Mouse (Mus musculus): ENCODE measurements around the gene Pnkp. TPM values are rescaled to one million over a fixed set of nuclear protein-coding genes. Genes with fewer than 3 reads are reported as not detected.
A peak's percentile ranks its signal among the peaks of the same experiment; 100 is the strongest.

Pnkp gene
- polyA plus RNA-seq, 1 experiment from 2014 or later, result 23.3 TPM

- no peaks in the 10 kb centered on the region for H3K9me3 ChIP-seq (replicated peaks)
- 85% methylated on average over 11 of the region's 11 CpGs for WGBS
- ATAC-seq (ENCODE audit: insufficient number of reproducible peaks, low FRiP score), result no peak
- H3K4me3 ChIP-seq, result no peak overlapping the region
- peak overlapping the region; percentile 58; the same call in 1 of the 2 replicates for H3K27ac ChIP-seq (ENCODE audit: poor library complexity, severe bottlenecking)
- H3K36me3 ChIP-seq, result peaks cover 52% of the 10 kb centered on the region
- H3K27me3 ChIP-seq (replicated peaks), result no peaks in the 10 kb centered on the region
- H3K9ac ChIP-seq, result 0 out of 2 replicates have a peak overlapping the region, but pooled peaks have one; percentile 24
- no peak overlapping the region for H3K4me2 ChIP-seq
- H3K4me1 ChIP-seq (replicated peaks), result peaks cover 60% of the 10 kb centered on the region
Measured at GRCm38 (mm10) chr7:44863982-44864494, 7.1 kb downstream of the Pnkp start.

GRCm38 (mm10) chr7:44864595-44865542 is 7.9 kb downstream of the Pnkp start:
- Histone ChIP-seq H3K4me2 (peak overlapping the region; percentile 90), H3K27me3 (replicated peaks) (no peaks in the 10 kb centered on the region), H3K9me3 (replicated peaks) (no peaks in the 10 kb centered on the region), H3K4me1 (replicated peaks) (peaks cover 60% of the 10 kb centered on the region), H3K4me3 (no peak overlapping the region), H3K9ac (peak overlapping the region; percentile 53), H3K36me3 (peaks cover 50% of the 10 kb centered on the region), H3K27ac (ENCODE audit: poor library complexity, severe bottlenecking) (peak overlapping the region; percentile 65)
- WGBS, result 73% methylated on average over 24 of the region's 24 CpGs
- ATAC-seq (ENCODE audit: insufficient number of reproducible peaks, low FRiP score), result no peak

GRCm38 (mm10) chr7:44866276-44867009 is 9.5 kb downstream of the Pnkp start:
- Histone ChIP-seq H3K4me3 (peak overlapping the region; percentile 91), H3K27ac (ENCODE audit: poor library complexity, severe bottlenecking) (peak overlapping the region; percentile 65), H3K9ac (peak overlapping the region; percentile 99), H3K4me1 (replicated peaks) (peaks cover 63% of the 10 kb centered on the region), H3K27me3 (replicated peaks) (no peaks in the 10 kb centered on the region), H3K9me3 (replicated peaks) (no peaks in the 10 kb centered on the region), H3K4me2 (peak overlapping the region; percentile 90), H3K36me3 (peaks cover 42% of the 10 kb centered on the region)
- WGBS, result 47% methylated on average over 15 of the region's 15 CpGs
- ATAC-seq (ENCODE audit: insufficient number of reproducible peaks, low FRiP score), result 0 out of 2 replicates have a peak, but pooled peaks have one; percentile 5

- ATAC-seq (ENCODE audit: insufficient number of reproducible peaks, low FRiP score), result no peak
- no peaks in the 10 kb centered on the region for H3K9me3 ChIP-seq (replicated peaks)
- H3K27ac ChIP-seq (ENCODE audit: poor library complexity, severe bottlenecking), result peak overlapping the region; percentile 65
- H3K4me2 ChIP-seq, result peak overlapping the region; percentile 90
- H3K4me3 ChIP-seq, result peak overlapping the region; percentile 91
- H3K9ac ChIP-seq, result peak overlapping the region; percentile 99
- H3K27me3 ChIP-seq (replicated peaks), result no peaks in the 10 kb centered on the region
- WGBS, result 70% methylated on average over 19 of the region's 19 CpGs
- peaks cover 35% of the 10 kb centered on the region for H3K36me3 ChIP-seq
- peaks cover 62% of the 10 kb centered on the region for H3K4me1 ChIP-seq (replicated peaks)
Measured at GRCm38 (mm10) chr7:44867010-44867702, 10.2 kb downstream of the Pnkp start.

GRCm38 (mm10) chr7:44867802-44868201 is 10.9 kb downstream of the Pnkp start:
- Histone ChIP-seq H3K4me3 (peak overlapping the region; percentile 91), H3K9ac (peak overlapping the region; percentile 99), H3K27me3 (replicated peaks) (no peaks in the 10 kb centered on the region), H3K27ac (ENCODE audit: poor library complexity, severe bottlenecking) (peak overlapping the region; percentile 65; the same call in 1 of the 2 replicates), H3K4me1 (replicated peaks) (peaks cover 65% of the 10 kb centered on the region), H3K36me3 (peaks cover 29% of the 10 kb centered on the region), H3K4me2 (peak overlapping the region; percentile 90), H3K9me3 (replicated peaks) (no peaks in the 10 kb centered on the region)
- no peak for ATAC-seq (ENCODE audit: insufficient number of reproducible peaks, low FRiP score)
- WGBS, result 54% methylated on average over 9 of the region's 9 CpGs

- peak overlapping the region; percentile 100 for H3K27ac ChIP-seq (ENCODE audit: poor library complexity, severe bottlenecking)
- H3K36me3 ChIP-seq, result peaks cover 22% of the 10 kb centered on the region
- H3K9ac ChIP-seq, result peak overlapping the region; percentile 99
- no peak for ATAC-seq (ENCODE audit: insufficient number of reproducible peaks, low FRiP score)
- peaks cover 71% of the 10 kb centered on the region for H3K4me1 ChIP-seq (replicated peaks)
- WGBS, result 6% methylated on average over 16 of the region's 16 CpGs
- H3K9me3 ChIP-seq (replicated peaks), result no peaks in the 10 kb centered on the region
- no peaks in the 10 kb centered on the region for H3K27me3 ChIP-seq (replicated peaks)
- peak overlapping the region; percentile 91 for H3K4me3 ChIP-seq
- H3K4me2 ChIP-seq, result peak overlapping the region; percentile 90
Measured at GRCm38 (mm10) chr7:44868465-44868864, 11.5 kb downstream of the Pnkp start.

GRCm38 (mm10) chr7:44868919-44869696 is 12.2 kb downstream of the Pnkp start:
- ATAC-seq (ENCODE audit: insufficient number of reproducible peaks, low FRiP score), result peak; percentile 58
- H3K9ac ChIP-seq, result peak overlapping the region; percentile 99
- H3K4me2 ChIP-seq, result peak overlapping the region; percentile 90
- H3K27me3 ChIP-seq (replicated peaks), result no peaks in the 10 kb centered on the region
- no peaks in the 10 kb centered on the region for H3K9me3 ChIP-seq (replicated peaks)
- under 1% methylated on average over 98 of the region's 108 CpGs for WGBS
- H3K27ac ChIP-seq (ENCODE audit: poor library complexity, severe bottlenecking), result peak overlapping the region; percentile 100
- H3K36me3 ChIP-seq, result peaks cover 15% of the 10 kb centered on the region
- peaks cover 68% of the 10 kb centered on the region for H3K4me1 ChIP-seq (replicated peaks)
- peak overlapping the region; percentile 91 for H3K4me3 ChIP-seq

- peak within 1 kb of the TSS; percentile 90 for H3K4me2 ChIP-seq
- ATAC-seq (ENCODE audit: insufficient number of reproducible peaks, low FRiP score), result peak; percentile 89
- no peaks in the 10 kb centered on the region for H3K27me3 ChIP-seq (replicated peaks)
- peak within 1 kb of the TSS; percentile 100 for H3K27ac ChIP-seq (ENCODE audit: poor library complexity, severe bottlenecking)
- H3K4me1 ChIP-seq (replicated peaks), result peaks cover 60% of the 10 kb centered on the region
- H3K9ac ChIP-seq, result peak within 1 kb of the TSS; percentile 99
- WGBS, result 7% methylated on average over 29 of the region's 29 CpGs
- peaks cover 7% of the 10 kb centered on the region for H3K36me3 ChIP-seq
- peak within 1 kb of the TSS; percentile 91 for H3K4me3 ChIP-seq
- H3K9me3 ChIP-seq (replicated peaks), result no peaks in the 10 kb centered on the region
Measured at GRCm38 (mm10) chr7:44869697-44870528, 13.0 kb downstream of the Pnkp start, which contains the start of gene Ptov1. TSS of gene Ptov1 (minus strand) at chr7:44869788.

GRCm38 (mm10) chr7:44870614-44871013 is 13.7 kb downstream of the Pnkp start:
- peaks cover 53% of the 10 kb centered on the region for H3K4me1 ChIP-seq (replicated peaks)

More at GRCm38 (mm10) chr7:44870614-44871013, 13.7 kb downstream of the Pnkp start:
- Histone ChIP-seq H3K9me3 (replicated peaks) (no peaks in the 10 kb centered on the region), H3K36me3 (peaks cover 2% of the 10 kb centered on the region), H3K4me3 (peak overlapping the region; percentile 91), H3K27me3 (replicated peaks) (no peaks in the 10 kb centered on the region), H3K4me2 (peak overlapping the region; percentile 90), H3K9ac (peak overlapping the region; percentile 99), H3K27ac (ENCODE audit: poor library complexity, severe bottlenecking) (peak overlapping the region; percentile 100)
- ATAC-seq (ENCODE audit: insufficient number of reproducible peaks, low FRiP score), result no peak
- WGBS, result 79% methylated on average over 6 of the region's 6 CpGs
